Mouse (Mus musculus): ENCODE measurements around the gene Ccdc63.

- TF ChIP-seq CTCF (IDR thresholded peaks at IDR 0.05; ENCODE audit: control insufficient read depth, insufficient read depth, insufficient read length) (no peak), MYOD1 (IDR thresholded peaks at IDR 0.05; ENCODE audit: control insufficient read depth, insufficient read length, low read depth) (no peak), MYOG (IDR thresholded peaks at IDR 0.05; ENCODE audit: control insufficient read depth, extremely low read depth, insufficient read length) (no peak)
Observed at GRCm38 (mm10) chr5:122111933-122112248, 28.7 kb downstream of the Ccdc63 start.
